Mouse (Mus musculus): ENCODE measurements around the gene Lmod3.

Lmod3 gene

DNA sequence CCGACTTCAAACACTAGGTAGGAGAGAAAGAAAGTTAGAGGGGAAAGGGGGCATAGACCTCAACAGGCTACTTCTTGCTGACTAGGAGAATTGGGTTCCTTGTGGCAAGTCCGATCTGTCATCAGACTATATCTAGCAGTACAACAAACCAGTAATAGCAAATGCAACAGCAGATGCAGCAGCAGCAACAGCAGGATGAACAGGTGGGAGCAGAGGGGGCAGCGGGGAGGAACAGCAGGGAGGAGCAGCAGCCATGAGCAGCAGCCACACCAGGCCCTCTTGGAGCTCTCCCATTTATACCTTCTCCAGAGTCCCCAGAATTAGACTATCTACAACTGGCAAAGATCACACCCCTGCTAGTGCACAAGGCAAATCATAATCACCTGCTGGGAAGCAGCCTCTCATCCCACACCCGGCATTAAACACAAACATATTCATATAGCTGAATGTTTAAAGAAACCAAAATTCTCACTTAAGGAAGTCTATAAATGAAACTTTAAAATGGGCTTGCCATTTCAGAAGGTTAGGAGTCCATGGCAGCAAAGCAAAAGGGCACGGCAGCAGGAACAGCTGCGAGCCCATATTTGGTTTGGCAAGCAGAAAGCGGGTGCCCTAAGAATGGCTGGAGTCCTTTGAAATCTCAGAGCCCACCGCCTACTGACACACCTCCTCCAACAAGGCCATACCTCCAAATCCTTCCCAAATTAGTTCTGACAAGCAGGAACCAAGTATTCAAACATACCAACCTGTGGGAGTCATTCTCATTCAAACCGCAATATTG lies 25.3 kb downstream of the Lmod3 start:
- DNase-seq (ENCODE audit: low spot score in 2 of 2), result no peak

DNA sequence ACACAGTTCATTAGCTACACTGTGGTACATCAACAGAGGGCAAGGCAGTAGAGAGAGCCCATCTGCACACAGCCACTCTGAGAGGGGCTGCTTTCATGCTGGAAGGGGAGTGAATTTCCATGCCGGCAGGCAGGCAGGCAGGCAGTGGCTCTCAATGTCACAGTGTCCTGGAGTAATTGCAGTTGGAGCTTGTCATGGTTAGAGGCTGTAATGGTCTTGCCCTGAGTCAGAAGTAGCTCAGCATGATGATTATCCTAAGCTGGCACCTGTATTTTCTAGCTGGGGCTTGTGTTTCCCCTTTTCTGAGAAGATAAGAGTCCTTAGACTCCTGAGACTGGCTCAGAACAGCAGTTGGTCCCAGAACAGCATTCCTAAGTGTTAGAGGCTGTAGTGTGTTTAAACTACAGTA lies 26.5 kb downstream of the Lmod3 start:
- no peak for DNase-seq (ENCODE audit: low spot score in 2 of 2)

DNA sequence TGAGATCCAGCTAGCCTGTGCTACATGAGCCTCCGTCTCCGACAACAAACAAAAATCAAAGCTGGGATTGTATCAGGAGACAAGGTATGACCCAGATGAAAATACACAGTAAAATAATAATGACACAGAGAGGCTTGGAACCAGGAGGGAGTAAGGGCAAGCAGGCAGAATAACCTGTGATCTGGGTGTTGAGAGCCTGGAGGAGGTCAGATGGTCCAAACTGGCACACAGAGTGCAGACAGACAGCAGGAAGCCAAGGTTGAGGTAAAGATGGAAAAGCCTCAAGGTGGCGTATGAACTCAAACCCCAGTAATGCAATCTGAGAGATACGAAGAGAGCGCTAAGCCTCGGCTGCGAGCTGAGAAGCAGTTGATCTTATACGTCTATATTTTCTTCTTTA lies 28.1 kb downstream of the Lmod3 start:
- no peak for DNase-seq (ENCODE audit: low spot score in 2 of 2)

DNA sequence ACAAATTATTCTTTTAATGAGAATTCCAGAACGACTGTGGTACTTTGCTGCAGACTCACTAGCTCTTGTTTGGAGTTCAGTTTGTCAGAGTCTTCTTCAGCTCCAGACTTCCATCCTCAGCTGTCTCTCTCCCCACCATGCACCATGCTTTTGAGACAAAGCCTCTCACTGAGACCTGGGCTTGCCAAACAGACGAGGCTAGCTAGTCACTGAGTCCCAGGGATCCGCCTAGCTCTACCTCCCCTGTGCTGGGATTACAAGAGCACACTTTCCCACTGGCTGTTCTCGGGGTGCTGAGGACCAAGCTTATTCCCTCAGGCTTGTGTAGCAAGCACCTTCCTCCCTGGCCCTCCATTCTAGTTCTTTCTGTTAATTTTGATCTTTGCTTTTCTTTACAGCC lies 29.0 kb downstream of the Lmod3 start:
- no peak for DNase-seq (ENCODE audit: low spot score in 2 of 2)

DNA sequence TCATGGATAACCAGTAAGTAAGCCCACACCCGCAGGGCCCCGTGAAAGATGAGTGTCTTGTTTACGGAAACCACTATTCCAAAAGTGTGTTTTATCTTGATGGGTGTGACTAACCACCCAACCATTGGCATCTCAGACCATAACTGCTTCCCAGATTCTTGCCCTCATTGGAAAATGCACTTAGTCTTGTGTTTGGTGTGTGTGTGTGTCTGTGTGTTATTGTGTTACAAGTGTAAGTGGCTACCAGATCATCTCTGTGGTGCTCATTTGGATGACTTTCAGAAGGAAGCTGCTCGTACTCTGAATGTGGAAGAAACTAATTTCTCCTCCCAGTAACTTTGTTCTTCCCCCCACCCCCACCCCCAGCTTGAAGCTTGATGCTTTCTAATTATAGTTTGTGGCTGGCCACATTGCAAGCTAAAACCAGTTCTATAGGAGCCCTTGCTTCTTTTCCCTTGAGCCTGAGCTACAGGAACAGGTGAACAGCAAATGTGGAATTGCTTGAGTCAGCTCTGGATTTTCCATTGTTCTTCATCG lies 29.6 kb downstream of the Lmod3 start:
- no peak for DNase-seq (ENCODE audit: low spot score in 2 of 2)

DNA sequence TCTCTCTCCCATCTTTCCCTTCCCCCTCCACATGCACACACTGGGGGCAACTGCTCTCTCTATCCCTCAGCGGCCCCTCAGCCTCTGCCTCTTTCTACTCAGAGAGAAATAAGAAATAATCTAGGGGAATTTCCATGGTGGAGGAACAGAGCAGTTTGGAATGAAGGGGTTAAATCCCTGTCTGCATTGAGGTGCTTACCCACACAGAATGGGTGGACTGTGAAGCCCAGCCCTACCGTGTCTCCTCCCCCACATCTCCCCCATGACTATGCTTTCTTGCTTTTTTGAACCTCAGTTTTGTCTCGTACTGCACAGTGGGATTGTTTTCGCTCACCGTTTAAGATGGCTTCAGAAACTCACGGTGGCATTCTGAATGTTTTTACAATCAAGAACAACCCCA lies 30.2 kb downstream of the Lmod3 start:
- no peak for DNase-seq (ENCODE audit: low spot score in 2 of 2)

DNA sequence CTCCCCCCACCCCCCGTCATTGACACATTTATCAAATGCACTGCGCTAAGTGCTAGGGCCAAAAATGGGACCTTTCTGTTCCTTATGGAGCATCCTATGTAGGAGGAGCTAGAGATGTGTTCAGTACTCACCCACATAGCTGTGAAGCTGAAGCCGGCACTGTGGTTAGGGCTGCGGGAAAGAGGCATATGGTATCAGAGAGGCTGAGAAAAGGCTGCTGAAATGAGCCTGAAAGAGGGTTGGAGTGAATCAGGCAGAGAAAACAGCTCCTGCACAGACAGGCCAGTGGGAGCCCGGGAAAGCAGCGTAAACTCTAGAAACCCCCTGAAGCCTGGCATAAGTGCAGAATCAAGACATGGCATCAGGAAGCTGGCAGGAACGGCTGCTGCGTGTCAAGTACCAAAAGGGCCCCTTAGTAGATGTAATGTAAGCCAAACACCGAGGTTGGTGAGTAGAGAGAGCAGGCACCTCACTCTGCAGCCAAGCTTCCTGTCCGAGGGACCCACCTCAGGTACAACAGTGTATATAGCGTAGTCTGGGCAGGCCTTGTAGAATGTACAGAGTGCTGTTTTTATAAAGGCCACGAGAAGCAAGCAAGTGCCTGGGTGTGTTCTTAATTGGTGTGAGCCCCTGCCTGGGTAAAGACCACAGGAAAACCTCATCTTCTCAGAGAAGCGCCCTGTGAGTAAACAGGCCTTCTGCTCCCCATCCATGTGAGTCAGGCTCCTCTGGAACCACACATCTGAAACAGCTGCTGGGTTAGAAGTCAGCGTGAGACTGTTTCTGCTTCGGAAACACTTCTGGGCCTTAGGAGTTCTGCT lies 31.1 kb downstream of the Lmod3 start:
- DNase-seq (ENCODE audit: low spot score in 2 of 2), result no peak

DNA sequence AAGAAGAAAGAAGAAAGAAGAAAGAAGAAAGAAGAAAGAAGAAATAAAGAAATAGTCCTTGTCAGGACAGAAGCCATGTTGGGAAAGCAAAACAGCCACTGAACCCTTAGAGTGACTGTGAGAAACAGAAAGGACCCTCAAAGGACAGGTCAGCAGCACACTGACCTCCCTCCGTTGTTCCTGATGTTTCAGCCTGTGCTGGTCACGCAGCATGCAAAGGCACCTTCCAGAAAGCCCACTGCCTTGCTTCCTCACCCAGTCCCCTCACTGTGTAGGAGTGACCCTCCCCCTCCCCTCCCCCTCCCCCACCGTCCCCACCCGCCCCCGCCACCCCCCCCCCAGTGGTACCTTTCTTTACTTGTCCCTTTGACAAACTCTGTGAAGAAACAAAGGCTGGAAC lies 31.9 kb downstream of the Lmod3 start:
- no peak for DNase-seq (ENCODE audit: low spot score in 2 of 2)

DNA sequence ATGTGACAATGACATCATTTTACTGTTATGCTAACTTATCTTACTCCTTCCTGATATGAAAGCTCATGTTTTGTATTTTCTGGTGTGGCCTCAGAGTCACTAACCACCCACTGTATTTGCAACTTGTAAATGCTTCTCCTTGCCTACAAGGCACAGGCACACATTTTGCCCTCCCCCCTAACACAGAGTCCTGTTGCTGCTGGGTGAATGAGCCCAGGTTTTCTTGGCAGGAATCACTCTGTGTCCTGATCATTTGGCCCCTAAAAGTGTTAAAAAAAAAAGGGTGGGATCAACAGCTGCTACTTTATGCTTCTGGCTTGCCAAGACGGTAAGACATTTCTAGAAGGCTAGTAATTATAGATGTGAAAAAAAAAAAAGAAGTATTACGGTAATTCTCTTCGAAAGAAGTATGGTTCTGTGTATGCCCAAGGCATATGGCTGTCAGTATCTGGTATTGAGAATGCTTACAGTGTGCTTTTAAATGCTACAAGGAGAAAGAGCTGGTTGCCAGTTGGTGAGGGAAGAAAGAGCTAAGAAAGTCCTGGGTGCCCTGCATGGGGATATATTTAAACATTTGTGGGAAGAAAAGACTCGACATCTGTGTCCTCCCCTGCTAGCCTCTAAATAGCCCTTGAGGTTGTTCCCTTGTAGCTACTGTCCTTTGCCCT lies 36.3 kb downstream of the Lmod3 start:
- no peak for DNase-seq (ENCODE audit: low spot score in 2 of 2)

DNA sequence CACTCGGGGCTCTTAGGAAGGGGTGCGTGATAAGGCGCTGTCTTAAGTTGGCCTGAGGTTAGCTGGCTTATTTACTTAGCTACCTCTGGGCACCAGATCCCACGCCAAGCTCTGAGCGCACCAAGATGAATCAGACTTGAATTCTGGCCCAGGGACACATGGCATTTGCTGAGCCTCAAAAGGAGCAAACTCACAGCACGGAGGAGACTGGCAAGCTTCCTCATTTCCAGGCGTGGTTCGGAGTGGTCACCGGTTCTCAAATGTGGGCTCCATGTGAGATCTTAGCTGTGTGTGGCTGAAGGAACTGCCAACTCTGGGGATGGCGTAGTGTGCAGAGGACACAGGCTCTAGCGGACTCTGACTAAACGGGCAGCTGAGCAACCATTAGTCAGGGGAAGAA lies 40.6 kb downstream of the Lmod3 start:
- DNase-seq (ENCODE audit: low spot score in 2 of 2), result no peak

DNA sequence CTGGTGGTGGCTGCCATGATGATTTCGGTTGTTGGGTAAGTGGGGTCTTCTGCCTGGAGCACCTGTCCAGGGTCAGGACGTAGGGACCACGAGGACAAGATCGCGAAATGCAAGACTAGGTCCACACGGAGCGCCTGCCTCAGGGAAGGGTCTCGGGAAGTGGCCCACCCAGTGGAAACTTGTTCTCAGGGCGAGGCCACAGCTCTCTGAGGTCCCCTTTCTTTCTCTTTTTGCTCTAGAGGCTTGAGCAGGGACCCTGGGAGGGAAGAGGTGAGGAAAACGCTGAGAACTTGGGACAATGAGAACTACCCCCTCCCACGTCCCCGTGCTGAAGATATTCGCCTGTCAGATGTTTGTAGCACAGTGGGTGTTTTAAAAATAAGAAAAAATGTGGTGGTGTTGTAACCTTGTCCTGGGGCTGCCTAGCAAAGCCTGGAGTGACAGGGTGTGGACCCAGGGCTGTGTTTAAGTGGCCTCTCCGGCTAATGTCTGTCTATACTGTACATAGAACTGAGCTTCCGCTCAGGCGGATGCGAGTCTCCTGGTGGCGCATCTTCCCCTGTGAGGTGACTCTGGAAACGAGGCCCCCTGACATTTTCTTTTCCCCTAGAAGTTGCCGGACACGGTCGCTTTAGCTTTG lies 41.5 kb downstream of the Lmod3 start:
- no peak for DNase-seq (ENCODE audit: low spot score in 2 of 2)

DNA sequence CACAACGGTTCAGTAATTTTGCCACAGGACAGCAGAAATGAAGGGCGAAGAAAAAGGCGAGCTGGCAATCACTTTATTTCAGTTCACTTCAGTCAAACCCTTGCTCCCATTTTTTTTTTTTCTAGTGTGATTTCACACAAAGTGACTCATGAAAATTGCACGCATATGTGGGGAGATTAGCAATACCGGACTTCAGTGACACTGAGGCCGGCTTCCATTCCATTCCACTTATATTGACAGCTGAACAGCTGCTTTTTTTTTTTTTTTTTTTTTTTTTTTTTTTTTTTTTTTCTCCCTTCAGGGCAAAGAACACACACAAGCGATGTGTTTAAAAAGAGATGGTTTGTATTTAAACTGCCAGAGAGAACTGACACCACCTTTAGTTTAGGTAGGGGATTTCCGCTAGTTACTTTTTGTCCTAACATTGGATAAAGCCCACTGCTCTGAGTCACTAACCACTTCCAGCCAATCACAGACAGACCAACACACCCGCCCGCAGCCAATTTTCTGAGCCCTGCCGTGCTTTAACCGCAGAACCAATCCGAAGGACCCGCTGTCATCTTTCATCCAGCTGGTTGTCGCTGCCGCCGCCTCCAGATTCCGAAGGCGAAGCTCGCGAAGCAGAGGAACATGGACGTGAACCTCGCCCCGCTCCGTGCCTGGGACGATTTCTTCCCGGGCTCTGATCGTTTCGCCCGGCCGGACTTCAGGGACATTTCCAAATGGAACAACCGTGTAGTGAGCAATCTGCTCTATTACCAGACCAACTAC lies 42.2 kb downstream of the Lmod3 start, which contains the start of gene Arl6ip5:
Gene Arl6ip5 (plus strand): TSS at position 499 of the 771 bp plus-strand sequence.
- DNase-seq (ENCODE audit: low spot score in 2 of 2), result peak; percentile 81 to 88

DNA sequence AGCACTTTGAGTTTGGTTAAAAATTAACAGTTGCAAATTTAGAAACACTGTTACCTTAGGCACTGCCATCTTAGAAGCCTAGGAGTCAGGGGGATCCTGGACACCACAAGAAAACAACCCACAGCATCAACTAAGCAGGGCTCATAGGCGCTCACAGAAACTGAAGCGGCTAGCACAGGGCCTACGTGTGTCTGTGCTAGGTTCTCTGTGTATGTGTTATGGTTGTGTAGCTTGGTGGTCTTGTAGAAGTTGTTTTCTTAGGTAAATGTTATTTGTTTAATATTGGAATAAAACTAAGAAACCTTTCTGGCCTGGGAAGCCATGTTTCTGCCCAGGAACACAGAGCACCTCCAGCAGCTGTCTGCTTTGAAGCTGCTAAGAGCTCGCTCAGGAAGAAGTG lies 42.8 kb downstream of the Lmod3 start:
- no peak for DNase-seq (ENCODE audit: low spot score in 2 of 2)

DNA sequence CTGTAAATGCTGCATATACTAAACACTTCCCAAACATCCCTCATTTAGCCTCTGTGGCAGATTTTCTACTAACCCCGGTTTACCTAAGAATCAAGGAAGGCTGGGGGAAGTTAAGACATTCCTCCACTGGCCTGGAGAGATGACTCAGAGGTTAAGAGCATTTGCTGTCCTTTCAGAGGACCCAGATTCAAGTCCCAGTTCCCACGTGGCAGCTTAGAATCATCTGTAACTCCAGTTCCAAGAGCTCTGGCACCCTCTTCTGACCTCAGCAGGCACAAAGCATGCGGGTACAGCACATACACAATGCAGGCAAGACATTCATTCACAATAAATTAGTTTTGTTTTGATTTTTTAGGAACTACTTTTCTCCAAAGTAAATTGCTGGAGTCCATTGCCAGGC lies 43.4 kb downstream of the Lmod3 start:
- DNase-seq (ENCODE audit: low spot score in 2 of 2), result no peak

DNA sequence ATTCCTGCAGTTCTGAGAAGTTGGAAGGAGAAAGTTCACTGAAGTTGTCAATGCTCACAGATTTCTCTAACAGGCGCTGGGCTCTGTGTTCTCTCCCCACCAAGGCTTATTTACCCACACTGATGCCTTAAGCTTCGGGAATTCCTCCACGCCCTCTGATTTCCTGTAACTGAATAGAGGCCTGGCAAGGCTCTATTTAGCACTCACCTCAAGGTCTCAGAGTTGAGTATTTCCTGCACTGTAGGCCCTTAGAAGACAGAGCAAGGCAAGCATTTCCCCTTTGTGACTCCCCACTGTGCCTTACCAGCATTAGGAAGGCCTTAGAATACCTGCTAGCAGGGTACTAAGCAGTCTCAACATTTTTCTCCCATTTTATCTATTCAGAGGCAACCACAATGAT lies 44.2 kb downstream of the Lmod3 start:
- DNase-seq (ENCODE audit: low spot score in 2 of 2), result no peak

DNA sequence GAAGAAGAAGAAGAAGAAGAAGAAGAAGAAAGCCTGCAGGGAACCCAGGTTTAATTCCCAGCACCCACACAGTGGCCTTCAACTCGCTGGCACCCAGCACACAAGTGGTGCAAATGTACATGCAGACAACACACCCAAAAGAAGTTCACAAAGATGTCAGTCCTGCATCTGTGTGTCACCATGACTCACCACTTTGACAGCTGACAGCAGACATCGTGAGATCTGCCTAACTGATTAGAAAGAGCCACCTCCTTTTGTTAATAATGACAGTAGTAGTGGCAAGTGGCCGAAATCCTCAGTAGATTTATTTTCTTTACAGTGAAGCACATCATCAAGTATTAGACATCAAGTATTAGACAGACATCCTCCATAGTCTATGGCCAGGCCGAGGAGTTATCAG lies 45.5 kb downstream of the Lmod3 start:
- no peak for DNase-seq (ENCODE audit: low spot score in 2 of 2)

DNA sequence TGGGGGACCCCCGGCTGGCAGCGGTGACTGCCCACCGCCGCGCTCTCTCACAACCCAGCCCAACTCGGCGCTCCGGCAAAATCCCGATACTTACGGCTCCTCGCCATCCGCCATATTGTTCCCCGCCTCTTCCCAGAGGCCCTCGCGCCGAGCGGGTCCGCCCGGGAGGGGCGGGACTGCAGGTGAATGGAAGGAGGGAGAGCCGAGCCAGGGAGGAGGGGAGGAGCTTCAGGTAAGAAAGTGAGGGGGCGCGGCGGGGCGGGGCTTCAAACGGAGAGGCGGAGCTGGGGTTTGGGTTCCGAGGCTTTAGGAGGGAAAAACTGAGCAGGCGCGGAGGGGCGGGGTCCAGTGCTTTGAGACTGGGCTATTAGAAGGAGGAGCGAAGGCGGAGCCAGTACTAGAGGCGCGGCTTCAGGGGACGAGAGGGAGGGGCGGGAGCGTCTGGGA lies 47.1 kb downstream of the Lmod3 start, which contains the start of gene Uba3:
Gene Uba3 (minus strand): TSS at position 209 of the 447 bp plus-strand sequence.
- peak; percentile 98 to 100 for DNase-seq (ENCODE audit: low spot score in 2 of 2)

DNA sequence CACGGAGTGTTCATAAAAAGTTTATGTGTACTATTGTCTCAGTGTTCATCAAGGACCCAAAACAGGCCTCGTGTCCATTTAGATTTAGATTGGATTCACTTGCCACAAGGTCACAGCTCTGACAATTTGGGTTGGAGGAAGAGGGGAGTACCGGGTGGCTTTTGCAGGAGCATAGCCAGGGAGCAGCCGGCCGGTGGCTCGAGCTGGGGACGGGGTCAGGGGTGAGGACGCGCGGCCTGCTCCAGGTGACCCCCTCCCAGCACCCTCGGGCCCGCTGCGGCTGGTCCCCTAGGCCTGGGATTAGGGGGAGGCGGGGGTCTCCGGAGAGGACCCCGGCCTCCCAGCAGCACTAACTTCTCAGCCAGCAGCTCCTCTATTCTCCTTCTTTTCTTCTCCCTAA lies 47.6 kb downstream of the Lmod3 start:
- no peak for DNase-seq (ENCODE audit: low spot score in 2 of 2)

DNA sequence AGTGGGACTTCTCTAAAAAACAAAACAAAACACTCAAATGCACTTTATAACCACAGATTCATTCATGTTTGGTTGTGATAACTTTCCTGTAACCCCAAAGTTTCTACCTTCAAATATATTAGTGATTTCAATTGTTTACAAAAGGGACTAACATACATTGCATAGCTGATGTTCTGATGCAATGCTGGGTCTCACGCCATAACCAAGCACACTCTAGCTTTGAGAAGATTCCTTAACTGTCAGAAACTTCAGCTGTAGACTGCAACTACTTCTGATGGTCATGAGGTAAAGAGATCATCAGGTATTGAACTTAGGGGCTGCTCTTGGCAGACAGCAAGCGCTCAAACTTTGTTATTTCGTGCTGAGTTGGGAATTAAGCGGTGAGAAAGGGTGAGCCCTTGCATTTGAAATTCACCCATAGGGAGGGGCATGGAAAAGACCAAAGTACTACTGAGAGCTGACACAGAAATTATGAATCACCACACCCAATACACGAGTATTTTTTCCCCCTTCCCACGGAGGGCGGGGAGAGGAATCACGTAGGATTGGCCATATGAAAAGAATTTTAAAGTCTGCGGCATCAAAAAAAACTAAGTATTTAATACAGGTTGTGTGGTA lies 48.2 kb downstream of the Lmod3 start:
- DNase-seq (ENCODE audit: low spot score in 2 of 2), result no peak

DNA sequence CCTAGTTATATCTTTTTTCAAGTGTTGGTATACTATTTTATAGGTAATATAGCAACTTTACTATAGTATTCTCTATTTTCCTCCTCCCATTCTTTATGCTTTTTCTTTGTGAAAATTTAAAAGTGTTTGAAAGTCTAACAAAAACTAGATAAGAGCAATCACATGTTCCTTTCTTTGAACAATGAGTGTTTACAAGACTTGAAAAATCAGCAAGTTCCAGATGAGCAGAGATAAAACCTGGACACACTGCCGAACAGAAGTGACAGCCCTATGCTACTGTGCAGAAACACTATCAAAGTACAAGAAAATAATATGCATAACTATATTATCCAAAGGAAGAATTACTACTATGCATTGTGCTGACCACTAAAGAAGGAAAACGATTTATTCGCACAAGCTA lies 50.1 kb downstream of the Lmod3 start:
- no peak for DNase-seq (ENCODE audit: low spot score in 2 of 2)

Data from urinary bladder, postnatal 4 days (tissue).